Mouse (Mus musculus): ENCODE measurements around the gene Msn. TPM values are rescaled to one million over a fixed set of nuclear protein-coding genes. Genes with fewer than 3 reads are reported as not detected.

The Msn gene
- 120 TPM for polyA plus RNA-seq (2014; fragmentation: Illumina TruSeq; extraction: RNeasy Lipid Tissue Mini Kit (QIAGEN cat#74804); ENCODE audit: low read depth, low replicate concordance)

DNA sequence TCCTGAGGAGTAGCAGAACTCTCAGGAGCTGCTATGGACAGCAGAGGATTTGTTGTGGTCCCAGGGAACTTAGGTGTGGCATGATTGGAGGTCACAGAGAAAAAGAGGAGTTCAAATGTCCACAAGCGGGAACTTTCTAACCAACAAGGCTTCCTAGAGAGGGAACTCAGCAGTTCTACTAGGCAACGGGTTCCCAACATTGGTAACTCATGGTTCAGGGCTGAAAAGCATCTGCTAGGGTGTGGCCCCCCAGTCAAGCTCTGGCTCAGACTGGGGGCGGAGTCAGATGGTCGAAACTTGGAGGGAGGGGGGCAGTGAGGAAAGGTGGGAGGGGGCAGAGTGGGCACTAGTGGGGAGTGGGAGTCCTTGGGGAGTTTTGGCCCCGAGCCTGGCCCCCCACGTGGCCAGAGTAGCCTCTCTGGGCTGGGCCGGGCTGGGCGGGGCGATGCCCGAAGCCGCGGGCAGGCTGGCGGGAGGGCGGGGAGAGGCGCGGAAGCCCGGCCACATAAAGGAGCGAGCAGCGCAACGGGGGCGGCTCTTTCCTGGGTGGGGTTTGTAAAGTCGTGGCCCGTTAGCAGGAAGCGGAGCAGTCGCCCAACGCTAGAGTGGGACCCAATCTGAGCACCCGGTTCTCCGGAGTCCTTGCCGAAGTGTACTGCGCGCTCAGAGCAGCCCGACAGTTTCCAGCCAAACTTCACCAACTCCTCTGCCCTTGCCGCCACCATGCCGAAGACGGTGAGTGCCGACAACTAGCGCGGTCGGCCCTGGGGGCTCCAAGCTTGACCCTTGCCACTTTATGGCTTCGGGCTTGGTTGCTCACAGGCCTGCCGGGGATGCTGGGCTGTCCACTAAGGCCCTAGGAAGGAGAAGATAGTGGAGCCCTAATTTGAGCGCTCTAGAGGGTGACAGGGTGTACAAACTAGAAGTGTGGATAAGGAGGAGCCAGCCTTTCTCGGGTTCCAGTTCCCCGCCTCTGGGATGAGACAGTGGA lies at the start of gene Msn:
Msn (plus strand) TSS at position 534 of the 991 bp plus-strand sequence.

Other genes with a start within 250 kb of the Msn start
- 76.6 TPM for gene Las1l, start 139.1 kb upstream of the Msn start, polyA plus RNA-seq (2014; fragmentation: Illumina TruSeq; extraction: RNeasy Lipid Tissue Mini Kit (QIAGEN cat#74804); ENCODE audit: low read depth, low replicate concordance)
- 5.6 TPM for gene Vsig4, start 197.4 kb downstream of the Msn start, polyA plus RNA-seq (2014; fragmentation: Illumina TruSeq; extraction: RNeasy Lipid Tissue Mini Kit (QIAGEN cat#74804); ENCODE audit: low read depth, low replicate concordance)

Data from heart, adult 10 weeks (tissue).